Mouse (Mus musculus): ENCODE results near the gene Lrrc9.

DNA sequence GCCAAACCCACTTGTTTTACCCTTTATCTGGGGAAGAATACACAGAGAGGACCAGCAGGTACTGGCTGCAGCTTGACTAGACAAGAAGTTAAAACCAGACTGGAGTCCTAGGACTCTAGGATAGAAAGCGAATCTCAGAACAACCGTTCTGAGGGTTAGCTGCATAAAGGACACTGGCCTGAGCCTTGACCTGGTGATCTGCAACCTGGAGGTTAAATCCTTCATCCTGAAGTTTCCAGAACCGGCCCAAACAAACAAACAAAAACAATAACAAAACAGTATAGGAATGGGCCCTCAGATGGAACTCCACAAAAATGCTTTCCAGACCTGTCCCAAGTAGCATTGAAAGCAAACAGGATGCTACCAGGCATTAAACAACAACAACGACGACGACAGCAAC, 32.7 kb upstream of the Lrrc9 start, which contains the start of gene Rtn1:
- no peak for TF ChIP-seq CTCF (IDR thresholded peaks at IDR 0.05; ENCODE audit: insufficient read depth, low read depth, low read length)
- no peak for TF ChIP-seq POLR2A (IDR thresholded peaks at IDR 0.05; ENCODE audit: insufficient read depth, low read depth, low read length)
